Mouse (Mus musculus): ENCODE results near the gene Fnbp1l.

Fnbp1l gene

GRCm38 (mm10) chr3:122618991-122619930 is at the start of gene Fnbp1l:
Fnbp1l (minus strand) TSS chr3:122619715.
- peak; percentile 47 for DNase-seq (ENCODE audit: low read depth, low spot score)
- H3K36me3 ChIP-seq (ENCODE audit: control insufficient read depth, insufficient read depth, low read length, poor library complexity, severe bottlenecking) = no peaks in the 10 kb centered on the region
- H3K27me3 ChIP-seq (ENCODE audit: control insufficient read depth, insufficient read depth, low read length, poor library complexity, severe bottlenecking) = no peaks in the 10 kb centered on the region

GRCm38 (mm10) chr3:122660795-122661194 is 41.3 kb upstream of the Fnbp1l start:
- DNase-seq (ENCODE audit: low read depth, low spot score) = no peak
- Histone ChIP-seq H3K36me3 (ENCODE audit: control insufficient read depth, insufficient read depth, low read length, poor library complexity, severe bottlenecking) (no peaks in the 10 kb centered on the region), H3K27me3 (ENCODE audit: control insufficient read depth, insufficient read depth, low read length, poor library complexity, severe bottlenecking) (no peaks in the 10 kb centered on the region)

GRCm38 (mm10) chr3:122659261-122659917 is 39.9 kb upstream of the Fnbp1l start:
- Histone ChIP-seq H3K36me3 (ENCODE audit: control insufficient read depth, insufficient read depth, low read length, poor library complexity, severe bottlenecking) (no peaks in the 10 kb centered on the region), H3K27me3 (ENCODE audit: control insufficient read depth, insufficient read depth, low read length, poor library complexity, severe bottlenecking) (no peaks in the 10 kb centered on the region)
- no peak for DNase-seq (ENCODE audit: low read depth, low spot score)

- DNase-seq (ENCODE audit: low read depth, low spot score) = no peak
- Histone ChIP-seq H3K27me3 (ENCODE audit: control insufficient read depth, insufficient read depth, low read length, poor library complexity, severe bottlenecking) (no peaks in the 10 kb centered on the region), H3K36me3 (ENCODE audit: control insufficient read depth, insufficient read depth, low read length, poor library complexity, severe bottlenecking) (no peaks in the 10 kb centered on the region)
Observed at GRCm38 (mm10) chr3:122647195-122647837, 27.8 kb upstream of the Fnbp1l start.

- H3K36me3 ChIP-seq (ENCODE audit: control insufficient read depth, insufficient read depth, low read length, poor library complexity, severe bottlenecking) = no peaks in the 10 kb centered on the region
- no peak for DNase-seq (ENCODE audit: low read depth, low spot score)
- no peaks in the 10 kb centered on the region for H3K27me3 ChIP-seq (ENCODE audit: control insufficient read depth, insufficient read depth, low read length, poor library complexity, severe bottlenecking)
Observed at GRCm38 (mm10) chr3:122640286-122640685, 20.8 kb upstream of the Fnbp1l start.

GRCm38 (mm10) chr3:122639197-122639475 is 19.6 kb upstream of the Fnbp1l start:
- H3K27me3 ChIP-seq (ENCODE audit: control insufficient read depth, insufficient read depth, low read length, poor library complexity, severe bottlenecking) = no peaks in the 10 kb centered on the region
- no peak for DNase-seq (ENCODE audit: low read depth, low spot score)
- no peaks in the 10 kb centered on the region for H3K36me3 ChIP-seq (ENCODE audit: control insufficient read depth, insufficient read depth, low read length, poor library complexity, severe bottlenecking)

- peak; percentile 99 for DNase-seq (ENCODE audit: low read depth, low spot score)
- Histone ChIP-seq H3K36me3 (ENCODE audit: control insufficient read depth, insufficient read depth, low read length, poor library complexity, severe bottlenecking) (no peaks in the 10 kb centered on the region), H3K27me3 (ENCODE audit: control insufficient read depth, insufficient read depth, low read length, poor library complexity, severe bottlenecking) (no peaks in the 10 kb centered on the region)
Observed at GRCm38 (mm10) chr3:122638329-122639196, 19.0 kb upstream of the Fnbp1l start.

GRCm38 (mm10) chr3:122637280-122637679 is 17.8 kb upstream of the Fnbp1l start:
- Histone ChIP-seq H3K27me3 (ENCODE audit: control insufficient read depth, insufficient read depth, low read length, poor library complexity, severe bottlenecking) (no peaks in the 10 kb centered on the region), H3K36me3 (ENCODE audit: control insufficient read depth, insufficient read depth, low read length, poor library complexity, severe bottlenecking) (no peaks in the 10 kb centered on the region)
- DNase-seq (ENCODE audit: low read depth, low spot score) = no peak

GRCm38 (mm10) chr3:122635246-122635645 is 15.7 kb upstream of the Fnbp1l start:
- DNase-seq (ENCODE audit: low read depth, low spot score) = no peak
- Histone ChIP-seq H3K36me3 (ENCODE audit: control insufficient read depth, insufficient read depth, low read length, poor library complexity, severe bottlenecking) (no peaks in the 10 kb centered on the region), H3K27me3 (ENCODE audit: control insufficient read depth, insufficient read depth, low read length, poor library complexity, severe bottlenecking) (no peaks in the 10 kb centered on the region)

GRCm38 (mm10) chr3:122629580-122629979 is 10.1 kb upstream of the Fnbp1l start:
- DNase-seq (ENCODE audit: low read depth, low spot score) = peak; percentile 29
- H3K27me3 ChIP-seq (ENCODE audit: control insufficient read depth, insufficient read depth, low read length, poor library complexity, severe bottlenecking) = no peaks in the 10 kb centered on the region
- no peaks in the 10 kb centered on the region for H3K36me3 ChIP-seq (ENCODE audit: control insufficient read depth, insufficient read depth, low read length, poor library complexity, severe bottlenecking)

GRCm38 (mm10) chr3:122628956-122629355 is 9.4 kb upstream of the Fnbp1l start:
- no peaks in the 10 kb centered on the region for H3K36me3 ChIP-seq (ENCODE audit: control insufficient read depth, insufficient read depth, low read length, poor library complexity, severe bottlenecking)
- no peaks in the 10 kb centered on the region for H3K27me3 ChIP-seq (ENCODE audit: control insufficient read depth, insufficient read depth, low read length, poor library complexity, severe bottlenecking)
- no peak for DNase-seq (ENCODE audit: low read depth, low spot score)

- no peak for DNase-seq (ENCODE audit: low read depth, low spot score)
- Histone ChIP-seq H3K27me3 (ENCODE audit: control insufficient read depth, insufficient read depth, low read length, poor library complexity, severe bottlenecking) (no peaks in the 10 kb centered on the region), H3K36me3 (ENCODE audit: control insufficient read depth, insufficient read depth, low read length, poor library complexity, severe bottlenecking) (no peaks in the 10 kb centered on the region)
Observed at GRCm38 (mm10) chr3:122628546-122628945, 9.0 kb upstream of the Fnbp1l start.

GRCm38 (mm10) chr3:122627846-122628245 is 8.3 kb upstream of the Fnbp1l start:
- DNase-seq (ENCODE audit: low read depth, low spot score) = no peak
- H3K36me3 ChIP-seq (ENCODE audit: control insufficient read depth, insufficient read depth, low read length, poor library complexity, severe bottlenecking) = no peaks in the 10 kb centered on the region
- H3K27me3 ChIP-seq (ENCODE audit: control insufficient read depth, insufficient read depth, low read length, poor library complexity, severe bottlenecking) = no peaks in the 10 kb centered on the region

GRCm38 (mm10) chr3:122624591-122624990 is 5.1 kb upstream of the Fnbp1l start:
- no peak for DNase-seq (ENCODE audit: low read depth, low spot score)

More at GRCm38 (mm10) chr3:122624591-122624990, 5.1 kb upstream of the Fnbp1l start:
- Histone ChIP-seq H3K36me3 (ENCODE audit: control insufficient read depth, insufficient read depth, low read length, poor library complexity, severe bottlenecking) (no peaks in the 10 kb centered on the region), H3K27me3 (ENCODE audit: control insufficient read depth, insufficient read depth, low read length, poor library complexity, severe bottlenecking) (no peaks in the 10 kb centered on the region)

Measured in splenic B cell, adult 2 months (primary cell).